Mouse (Mus musculus) G1E (cell line): ENCODE measurements around the gene Plch2. TPM values are rescaled to one million over a fixed set of nuclear protein-coding genes. Genes with fewer than 3 reads are reported as not detected.

ENCODE experiments used
- ATAC-seq: 2 replicates; pipeline ENCODE4 v1.8.0; 2016; ENCODE audit warnings: mild to moderate bottlenecking; ENCODE audit not compliant: insufficient number of reproducible peaks, poor library complexity, low FRiP score, severe bottlenecking; ENCODE audit errors: extremely low read depth
- DNase-seq: peaks from one replicate; pipeline ENCODE4 v3.0.0; 2012; ENCODE audit warnings: low spot score
- H3K27me3 ChIP-seq: 2 replicates; pipeline ENCODE4 v1.6.1; 2012; ENCODE audit warnings: mild to moderate bottlenecking, low read length, inconsistent platforms; ENCODE audit not compliant: insufficient read depth
- H3K36me3 ChIP-seq: replicated peaks from 2 replicates; pipeline ENCODE3; 2012; ENCODE audit warnings: mild to moderate bottlenecking, inconsistent platforms
- H3K4me1 ChIP-seq: 2 replicates; pipeline ENCODE4 v1.6.1; 2012; ENCODE audit warnings: low read depth, low read length, inconsistent platforms, mixed read lengths; ENCODE audit not compliant: insufficient read depth
- H3K4me3 ChIP-seq: 2 replicates; pipeline ENCODE4 v1.5.1; 2012; ENCODE audit warnings: low read depth, mild to moderate bottlenecking, inconsistent platforms, low read length, moderate library complexity, mixed read lengths
- H3K9me3 ChIP-seq: replicated peaks from 2 replicates; pipeline ENCODE4 v1.6.1; 2012; ENCODE audit warnings: inconsistent platforms
- CTCF ChIP-seq: IDR thresholded peaks from 2 replicates; pipeline ENCODE4 v1.5.1; 2012; ENCODE audit warnings: low read depth, low read length, inconsistent platforms, mixed read lengths
- GATA1 ChIP-seq: IDR thresholded peaks from 2 replicates; pipeline ENCODE4 v1.6.1; 2012; ENCODE audit warnings: borderline replicate concordance, low read length, inconsistent platforms, mixed read lengths
- GATA2 ChIP-seq: IDR thresholded peaks from 2 replicates; pipeline ENCODE4 v1.6.1; 2012; ENCODE audit warnings: low read depth, low read length, inconsistent platforms, borderline replicate concordance
- POLR2AphosphoS5 ChIP-seq: IDR thresholded peaks from 2 replicates; pipeline ENCODE4 v1.6.1; 2012; ENCODE audit warnings: low read depth, low read length, inconsistent platforms; ENCODE audit not compliant: insufficient replicate concordance
- TAL1 ChIP-seq: conservative IDR thresholded peaks from 2 replicates; pipeline ENCODE4 v1.6.1; 2012; ENCODE audit warnings: low read depth, low read length, inconsistent platforms, mixed read lengths
- polyA plus RNA-seq: library from polyadenylated mRNA; stranded (reverse); fragments of >175 nt; gene quantifications from 2 replicates; pipeline ENCODE4 v1.2.3, GENCODE M21; 2012
- total RNA-seq, 2 experiments: library from RNA; stranded (forward) in 1 of 2; stranded (reverse) in 1 of 2; fragments of 200-1000 nt in 1 of 2; fragments of >200 nt in 1 of 2; fragmentation: Nextera tagmentation in 1 of 2; gene quantifications; 2 replicates each; pipeline ENCODE4 v1.2.3; 2014 to 2017

The Plch2 gene
- total and polyA plus RNA-seq, 3 experiments = 0.22 to 1.5 (median 0.61) TPM

GRCm38 (mm10) chr4:155074418-155074817 is 17.8 kb upstream of the Plch2 start:
- DNase-seq (no peak), ATAC-seq (no peak)
- Histone ChIP-seq H3K9me3 (no peaks in the 10 kb centered on the region), H3K4me3 (no peak overlapping the region), H3K36me3 (peaks cover 95% of the 10 kb centered on the region), H3K4me1 (peaks cover 50% of the 10 kb centered on the region), H3K27me3 (no peaks in the 10 kb centered on the region)
- TF ChIP-seq POLR2AphosphoS5 (no peak), GATA1 (no peak), TAL1 (no peak), GATA2 (no peak)

GRCm38 (mm10) chr4:155070921-155071320 is 14.3 kb upstream of the Plch2 start:
- no peak for TF ChIP-seq GATA2
- TF ChIP-seq POLR2AphosphoS5 = no peak
- no peak for TF ChIP-seq GATA1
- TF ChIP-seq CTCF = no peak
- no peak for TF ChIP-seq TAL1
- Histone ChIP-seq H3K4me3 (no peak overlapping the region), H3K4me1 (peaks cover 70% of the 10 kb centered on the region), H3K27me3 (no peaks in the 10 kb centered on the region), H3K36me3 (peaks cover 82% of the 10 kb centered on the region), H3K9me3 (no peaks in the 10 kb centered on the region)
- no peak for ATAC-seq
- no peak for DNase-seq

GRCm38 (mm10) chr4:155070199-155070598 is 13.6 kb upstream of the Plch2 start:
- Histone ChIP-seq H3K4me1 (peaks cover 71% of the 10 kb centered on the region), H3K36me3 (peaks cover 75% of the 10 kb centered on the region), H3K9me3 (no peaks in the 10 kb centered on the region), H3K4me3 (no peak overlapping the region), H3K27me3 (no peaks in the 10 kb centered on the region)
- DNase-seq (no peak), ATAC-seq (no peak)
- TF ChIP-seq CTCF = no peak
- no peak for TF ChIP-seq TAL1
- no peak; the same call in 1 of the 2 replicates for TF ChIP-seq POLR2AphosphoS5

- TF ChIP-seq CTCF (0 out of 2 replicates have a peak, but pooled peaks have one; percentile 25), POLR2AphosphoS5 (no peak), GATA1 (no peak), TAL1 (no peak)
- ATAC-seq (no peak), DNase-seq (no peak)
- peaks cover 65% of the 10 kb centered on the region for H3K36me3 ChIP-seq
- H3K4me3 ChIP-seq = peak overlapping the region; percentile 14; the same call in 1 of the 2 replicates
- H3K9me3 ChIP-seq = no peaks in the 10 kb centered on the region
- no peaks in the 10 kb centered on the region for H3K27me3 ChIP-seq
- H3K4me1 ChIP-seq = peaks cover 74% of the 10 kb centered on the region
Observed at GRCm38 (mm10) chr4:155069191-155069590, 12.6 kb upstream of the Plch2 start.

- H3K4me3 ChIP-seq = peak overlapping the region; percentile 77
- ATAC-seq = no peak
- no peak for TF ChIP-seq CTCF
- TF ChIP-seq POLR2AphosphoS5 = no peak
- no peak for TF ChIP-seq GATA1
- TF ChIP-seq TAL1 = no peak
- H3K4me1 ChIP-seq = peaks cover 78% of the 10 kb centered on the region
- DNase-seq = no peak
- peaks cover 58% of the 10 kb centered on the region for H3K36me3 ChIP-seq
- H3K27me3 ChIP-seq = no peaks in the 10 kb centered on the region
- H3K9me3 ChIP-seq = no peaks in the 10 kb centered on the region
Observed at GRCm38 (mm10) chr4:155068357-155068972, 11.9 kb upstream of the Plch2 start.

- H3K4me3 ChIP-seq = peak within 1 kb of the TSS; percentile 77
- TF ChIP-seq GATA2 (no peak), GATA1 (no peak), POLR2AphosphoS5 (no peak), TAL1 (no peak), CTCF (no peak)
- H3K9me3 ChIP-seq = no peaks in the 10 kb centered on the region
- H3K27me3 ChIP-seq = peaks cover 11% of the 10 kb centered on the region
- DNase-seq = peak; percentile 99
- peaks cover 76% of the 10 kb centered on the region for H3K4me1 ChIP-seq
- peaks cover 43% of the 10 kb centered on the region for H3K36me3 ChIP-seq
- ATAC-seq = peak; percentile 86
Observed at GRCm38 (mm10) chr4:155066834-155067522, 10.4 kb upstream of the Plch2 start, which contains the start of gene Pex10. Pex10 (plus strand) TSS chr4:155067016.
